Mouse (Mus musculus): ENCODE data around the gene Wdfy1. TPM values are rescaled to one million over a fixed set of nuclear protein-coding genes. Genes with fewer than 3 reads are reported as not detected.

The Wdfy1 gene
- 10 to 100 TPM; 11.7 to 16.7 TPM for total RNA-seq (2021)
- long read RNA-seq, experiment 1, full-length matches to known transcripts, result 21 of 23 reads
- long read RNA-seq, experiment 1, partial matches to known transcripts, result 0 of 23 reads
- long read RNA-seq, experiment 1, other reads (novel, unspliced or antisense), result 2 of 23 reads
- long read RNA-seq, experiment 2, full-length matches to known transcripts, result 5 of 10 reads
- long read RNA-seq, experiment 2, partial matches to known transcripts, result 0 of 10 reads
- long read RNA-seq, experiment 2, other reads (novel, unspliced or antisense), result 5 of 10 reads

DNA sequence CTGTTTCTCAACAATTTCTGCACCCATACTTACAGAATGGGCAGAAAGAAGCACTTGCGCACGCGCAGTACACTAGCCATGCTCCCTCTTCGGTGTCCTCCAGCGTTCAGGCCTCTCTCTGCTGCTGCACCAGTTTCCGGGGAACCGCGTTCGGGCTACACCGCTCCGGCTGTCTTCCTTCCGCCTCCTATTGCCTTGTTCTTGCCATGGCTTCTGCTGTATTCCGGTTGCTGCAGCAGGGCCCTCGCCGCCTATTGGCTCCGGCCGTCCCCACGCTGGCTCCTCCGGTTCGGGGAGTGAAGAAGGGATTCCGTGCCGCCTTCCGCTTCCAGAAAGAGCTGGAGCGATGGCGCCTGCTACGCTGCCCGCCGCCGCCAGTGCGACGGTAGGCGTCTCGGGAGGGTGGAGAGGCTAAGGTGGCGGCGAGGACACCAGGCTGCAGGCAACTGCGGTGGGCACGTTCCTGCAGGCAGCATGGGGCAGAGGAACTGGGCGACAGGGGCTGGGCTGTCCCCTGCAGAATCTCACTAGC, at the start of gene Wdfy1, which contains the start of gene Mrpl44:
TSS of gene Wdfy1 (minus strand) at position 217 of the 532 bp plus-strand sequence.
TSS of gene Mrpl44 (plus strand) at position 92 of the 532 bp plus-strand sequence.
- DNase-seq, result peak; percentile 97 to 100

DNA sequence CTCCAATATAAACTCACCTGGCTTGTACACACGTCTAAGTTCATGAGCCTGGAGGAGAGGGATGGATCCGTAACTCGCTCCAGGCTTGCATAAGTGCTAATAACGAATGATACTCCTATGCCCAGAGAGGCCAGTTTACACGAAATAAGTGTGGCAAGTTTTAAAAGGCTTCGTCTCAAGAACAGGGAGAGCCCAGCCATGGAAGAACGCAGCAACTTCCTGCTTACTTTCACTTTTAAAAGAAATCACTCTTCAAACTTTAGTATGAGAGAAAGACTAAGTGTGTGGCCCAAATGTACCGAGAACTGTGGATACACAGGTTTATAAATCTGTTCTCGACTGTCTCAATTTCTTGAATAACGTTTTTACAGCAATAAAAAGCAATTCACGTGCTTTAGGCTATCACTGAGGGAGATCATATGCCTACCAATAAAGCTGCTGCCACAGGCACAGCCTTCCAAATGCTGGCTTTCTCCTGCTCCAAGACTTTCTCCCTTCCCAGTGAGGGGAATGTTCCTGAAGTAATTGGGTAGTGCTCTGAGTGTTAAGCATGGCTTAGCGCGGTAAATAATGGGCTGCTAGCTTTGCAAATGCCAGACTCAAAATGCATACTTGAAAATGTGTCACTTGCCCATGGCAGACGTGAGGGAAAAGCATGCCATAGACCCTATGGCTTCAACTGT, 48.1 kb upstream of the Wdfy1 start:
- DNase-seq, result peak; percentile 13 to 34

DNA sequence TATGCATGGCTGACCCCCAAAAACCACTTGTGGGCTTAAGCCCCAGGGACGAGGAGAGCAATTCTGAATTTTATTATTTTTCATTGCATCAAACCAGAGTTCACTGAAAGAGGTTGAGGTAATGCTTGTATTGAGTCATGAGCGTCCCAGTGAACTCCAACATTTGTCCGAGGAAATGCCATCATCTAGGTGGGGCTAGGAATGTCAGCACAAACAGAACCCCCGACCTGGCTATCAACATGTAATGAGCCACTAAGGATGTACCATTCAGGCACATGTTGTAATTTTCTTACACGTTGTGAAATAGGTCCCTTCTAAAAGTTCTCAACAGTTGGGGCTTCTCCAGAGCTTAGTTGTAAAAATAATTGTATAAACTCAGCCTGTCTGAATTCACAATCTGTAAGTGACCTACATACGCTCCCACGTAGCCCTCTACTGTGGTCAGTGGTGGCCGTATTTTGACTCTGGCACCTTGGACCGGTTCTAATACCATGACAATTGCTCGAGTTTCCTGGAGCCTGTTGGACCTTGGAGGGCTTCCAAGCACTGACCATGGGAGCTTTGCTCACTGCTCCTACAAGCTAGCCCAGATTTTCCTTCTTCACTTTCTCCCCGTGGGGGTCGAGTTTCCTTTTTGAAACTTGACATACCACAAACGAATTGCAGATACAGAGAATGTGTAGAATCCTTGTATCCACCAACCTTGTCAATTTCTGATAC, 47.0 kb upstream of the Wdfy1 start:
- DNase-seq, result peak; percentile 79 to 80

DNA sequence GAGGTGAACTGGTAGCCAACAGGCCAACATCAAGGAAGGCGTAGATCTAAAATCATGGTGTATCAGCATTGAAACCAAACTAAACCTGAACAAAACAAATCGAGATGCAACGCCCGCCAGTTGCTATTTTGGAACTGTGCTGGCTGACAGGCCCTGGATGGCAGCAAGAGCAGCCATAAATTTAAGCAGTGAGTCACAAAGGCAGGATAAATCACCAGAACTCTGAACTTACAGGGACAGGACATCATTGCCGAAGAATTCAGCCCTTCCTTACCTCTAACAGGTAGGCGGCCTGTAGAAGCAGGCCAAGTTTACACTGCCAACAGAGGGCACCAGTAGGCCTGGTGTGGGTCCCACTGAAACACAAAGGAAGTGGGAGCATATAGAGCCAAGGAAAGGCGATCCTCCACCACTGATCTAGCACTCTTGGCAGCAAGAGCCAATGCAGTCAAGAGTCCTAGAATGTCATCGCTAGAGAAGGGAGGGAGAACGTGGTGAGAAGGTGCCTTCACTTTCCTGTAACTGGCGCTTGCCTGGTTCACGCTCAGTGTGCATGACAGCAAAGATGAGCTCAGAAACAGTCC, 43.4 kb upstream of the Wdfy1 start:
- peak in 1 of 2 experiments; percentile 8 for DNase-seq

DNA sequence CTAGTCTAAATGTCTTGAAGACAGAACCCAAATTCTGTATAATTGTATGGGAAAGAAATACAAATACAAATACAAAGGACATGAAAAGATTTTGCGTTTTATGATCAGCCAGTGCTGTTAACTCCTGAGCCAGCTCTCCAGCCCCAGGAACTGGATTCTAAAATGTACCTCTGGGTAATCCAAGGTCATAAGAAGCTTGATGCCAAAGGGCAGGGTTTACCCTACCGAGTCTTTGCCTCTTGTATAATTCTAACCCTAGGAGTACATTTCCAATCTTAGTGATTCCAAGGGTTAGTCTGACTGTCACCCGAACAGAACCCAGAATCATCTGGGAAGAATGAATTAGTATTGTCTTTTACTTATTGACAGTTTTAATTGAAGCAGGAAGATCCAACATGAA, 39.5 kb upstream of the Wdfy1 start:
- DNase-seq, result no peak

DNA sequence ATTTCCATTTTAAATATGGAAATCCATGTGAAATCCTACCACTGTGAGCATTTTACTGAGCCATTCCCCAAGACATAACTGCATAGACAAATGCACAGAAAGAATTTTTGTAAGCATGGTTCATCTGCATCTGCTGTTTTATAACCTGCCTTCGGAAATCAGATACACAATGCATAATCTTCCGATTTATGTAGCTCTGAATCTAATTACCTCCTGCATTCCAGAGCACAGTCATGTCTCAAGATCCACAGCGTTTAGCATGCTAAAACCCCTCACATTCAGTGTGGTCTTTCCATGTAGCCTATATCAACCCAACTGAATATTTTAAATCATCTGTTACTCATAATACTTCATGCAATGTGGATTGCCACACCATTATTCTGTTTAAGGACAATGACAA, 33.5 kb upstream of the Wdfy1 start:
- DNase-seq, result no peak

DNA sequence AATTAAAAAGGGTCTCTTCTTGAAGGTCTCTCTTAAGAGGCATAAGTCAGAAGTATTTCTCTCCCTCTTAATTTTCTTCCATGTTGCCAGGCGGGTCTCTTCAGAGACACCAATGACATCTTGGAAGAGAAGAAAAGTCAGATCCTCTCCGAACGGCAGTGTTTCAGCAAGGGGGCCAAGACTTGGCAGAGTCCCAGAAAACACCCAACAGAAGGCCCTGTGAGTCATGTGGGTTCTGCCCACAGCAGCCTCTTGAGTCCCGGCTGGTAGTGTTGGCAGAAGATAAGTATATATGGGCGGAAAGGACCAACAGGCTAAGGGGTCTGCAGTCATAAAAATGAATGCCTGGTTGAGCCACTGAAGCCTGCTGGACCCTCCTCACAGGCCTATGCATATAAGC, 30.9 kb upstream of the Wdfy1 start:
- DNase-seq, result no peak

DNA sequence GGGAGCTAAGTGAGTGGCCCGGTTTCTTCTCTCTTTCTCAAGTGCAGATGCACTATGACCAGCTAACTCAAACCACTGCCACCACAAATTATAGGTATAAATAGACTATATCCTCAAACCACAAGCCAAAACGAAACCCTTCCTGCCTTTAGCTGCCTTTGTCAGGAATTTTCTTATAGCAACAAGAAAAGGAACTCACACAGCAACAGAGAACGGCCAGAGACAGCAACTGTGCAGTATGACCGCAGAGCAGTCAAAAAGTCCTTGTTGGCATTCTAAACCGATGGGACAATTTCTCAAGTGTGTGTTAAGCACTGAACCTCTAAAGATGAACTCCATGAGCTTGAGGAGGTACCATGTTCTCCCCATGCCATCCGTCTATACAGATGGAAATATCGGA, 27.7 kb upstream of the Wdfy1 start:
- no peak for DNase-seq

DNA sequence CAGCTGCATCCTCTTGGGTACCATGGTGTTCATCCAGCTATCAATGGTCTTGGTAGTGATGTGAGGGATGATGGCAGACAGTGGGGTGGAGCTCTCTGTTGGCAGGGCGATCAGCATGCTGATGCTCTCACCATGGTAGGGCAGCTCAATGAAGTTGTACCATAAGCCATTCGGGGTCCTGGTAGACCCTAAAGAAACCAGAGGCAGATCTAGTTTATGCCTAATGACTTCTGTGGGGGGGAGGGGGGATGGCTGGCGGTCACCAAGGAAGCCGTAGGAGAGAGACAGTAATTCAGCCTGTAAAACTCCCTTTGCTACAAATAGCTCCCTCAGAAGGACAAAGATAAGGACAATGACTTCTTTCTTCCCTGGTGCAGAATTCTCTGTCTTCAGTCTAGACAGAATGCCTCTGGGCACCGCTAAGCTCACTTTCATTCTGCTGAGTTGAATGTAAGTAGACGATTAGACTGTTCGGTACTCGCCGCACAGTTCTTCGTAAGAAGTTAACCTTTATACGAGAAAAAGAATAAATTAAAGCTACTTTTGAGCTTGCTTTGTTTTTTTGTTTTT, 27.0 kb upstream of the Wdfy1 start:
- no peak for DNase-seq

DNA sequence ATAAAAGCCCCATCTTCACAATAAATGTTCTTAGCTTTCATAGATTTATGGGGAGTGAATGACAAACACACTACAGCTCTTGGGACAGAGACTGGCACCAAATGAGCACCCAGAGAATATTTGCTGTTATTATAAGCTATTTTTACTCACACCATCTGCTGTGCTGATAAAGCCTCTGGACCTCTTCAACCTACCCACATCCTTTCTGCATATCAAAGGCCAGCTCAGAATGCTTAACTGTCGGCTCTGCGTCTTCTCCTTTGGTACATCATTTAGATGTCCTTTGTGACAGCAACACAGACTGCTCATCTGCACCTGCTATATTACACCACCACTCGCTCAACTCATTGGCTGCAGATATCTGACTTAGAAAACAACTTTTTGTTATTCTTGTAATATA, 21.1 kb upstream of the Wdfy1 start:
- DNase-seq, result no peak

DNA sequence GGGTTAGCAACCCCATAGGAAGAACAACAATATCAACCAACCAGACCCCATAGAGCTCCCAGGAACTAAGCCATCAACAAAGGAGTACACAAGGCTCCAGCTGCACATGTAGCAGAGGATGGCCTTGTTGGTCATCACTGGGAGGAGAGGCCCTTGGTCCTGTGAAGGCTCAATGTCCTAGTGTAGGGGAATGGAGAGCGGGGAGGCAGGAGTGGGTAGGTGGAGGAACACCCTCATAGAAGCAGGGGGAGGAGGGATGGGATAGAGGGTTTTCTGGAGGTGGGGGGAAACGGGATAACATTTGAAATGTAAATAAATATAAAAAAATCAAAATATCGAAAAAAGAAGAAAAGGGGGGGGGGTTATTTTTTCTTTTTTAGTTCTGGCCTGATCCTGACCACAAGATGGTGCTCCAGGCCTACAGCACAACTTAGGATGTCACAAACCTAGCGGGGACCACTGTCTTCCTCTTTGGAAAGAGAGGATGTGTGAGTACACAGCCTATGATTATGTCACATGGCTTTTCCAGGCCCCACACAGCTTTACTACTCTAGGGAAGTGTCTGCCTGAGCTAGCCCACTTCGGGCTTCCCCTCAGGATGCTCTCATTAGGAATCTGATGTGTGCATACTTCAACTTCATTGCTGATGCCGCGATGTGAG, 10.5 kb upstream of the Wdfy1 start:
- peak in 1 of 2 experiments; percentile 35 for DNase-seq

DNA sequence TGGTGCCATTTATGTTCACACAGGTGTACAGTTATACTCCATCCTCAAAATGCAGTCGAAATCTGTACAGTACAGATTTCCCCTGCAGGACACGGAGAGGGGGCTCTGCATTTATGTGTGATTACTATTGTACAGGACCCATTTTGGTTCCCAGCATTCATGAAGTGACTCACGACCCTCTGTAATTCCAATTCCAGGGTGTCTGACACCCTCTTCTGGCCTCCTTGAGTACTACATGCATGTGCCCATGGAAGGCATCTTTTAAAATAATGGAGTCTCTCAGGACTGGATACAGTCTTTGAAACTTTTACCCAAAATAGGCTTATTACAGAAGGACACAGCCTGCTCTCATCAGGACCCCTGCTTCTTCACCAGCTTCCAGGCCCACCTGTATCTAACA, 6.5 kb upstream of the Wdfy1 start:
- peak in 1 of 2 experiments; percentile 13 for DNase-seq

DNA sequence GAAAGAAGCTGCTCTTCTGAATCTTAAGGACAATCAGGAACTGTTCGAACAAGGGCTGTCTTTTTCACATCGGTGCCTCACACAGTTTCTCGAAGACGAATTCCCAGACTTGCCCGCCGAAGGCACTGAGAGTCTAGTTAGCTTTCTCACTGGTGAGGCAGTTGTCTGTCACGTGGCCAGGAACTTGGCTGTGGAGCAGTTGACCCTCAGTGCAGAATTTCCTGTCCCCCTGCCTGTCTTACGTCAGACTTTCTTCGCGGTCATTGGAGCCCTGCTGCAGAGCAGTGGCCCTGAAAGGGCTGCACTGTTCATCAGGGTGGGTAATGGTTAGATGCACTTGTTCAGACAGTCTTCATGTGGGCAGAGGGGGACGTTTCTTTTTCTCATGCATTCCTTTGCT, 2.1 kb upstream of the Wdfy1 start:
- DNase-seq, result no peak

DNA sequence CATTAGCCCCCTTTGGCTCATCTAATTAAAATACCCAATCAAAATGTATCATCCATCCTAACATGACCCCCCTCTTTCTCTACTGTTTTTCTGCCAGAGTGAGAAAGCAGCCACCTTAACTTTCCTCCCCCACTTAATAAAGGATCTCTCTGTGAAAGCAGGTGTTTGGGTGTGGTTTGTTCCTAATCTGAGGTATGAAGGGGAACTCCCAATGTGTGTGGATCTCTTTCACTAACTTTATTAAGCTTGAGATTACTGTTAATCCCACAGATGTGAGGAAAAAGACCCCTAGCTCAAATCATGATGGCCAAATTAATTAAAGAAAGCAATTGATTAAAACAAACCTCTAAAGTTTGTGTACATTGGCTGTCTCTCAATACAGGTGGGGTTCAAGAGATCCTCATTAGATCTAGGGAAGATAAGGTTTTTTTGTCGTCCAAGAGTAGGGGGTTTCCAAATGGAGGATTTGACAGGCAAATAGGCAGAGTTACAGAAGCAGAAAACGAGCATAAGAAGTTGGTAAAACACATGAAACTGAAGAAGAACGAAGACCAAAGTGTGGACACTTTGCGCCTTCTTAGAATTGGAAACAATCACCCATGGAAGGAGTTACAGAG, 1.7 kb downstream of the Wdfy1 start:
- DNase-seq, result no peak

DNA sequence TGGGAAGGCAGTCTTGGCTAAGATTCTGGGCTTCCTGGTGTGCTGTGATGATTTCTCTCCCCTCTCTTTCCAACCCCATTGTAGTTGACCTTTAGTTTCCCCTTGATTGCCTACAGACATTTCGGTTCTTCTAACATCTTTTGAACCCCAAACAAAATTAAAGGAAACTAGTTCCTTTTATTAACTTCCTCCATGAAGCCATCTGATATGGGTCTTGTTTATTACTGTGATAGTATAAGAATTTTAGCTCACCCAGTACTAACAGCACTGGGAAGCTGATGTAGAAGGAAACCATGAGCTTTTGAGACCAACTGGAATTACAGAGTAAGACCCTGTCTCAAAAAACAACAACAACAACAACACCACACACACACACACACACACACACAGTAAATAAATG, 7.7 kb downstream of the Wdfy1 start:
- no peak for DNase-seq

DNA sequence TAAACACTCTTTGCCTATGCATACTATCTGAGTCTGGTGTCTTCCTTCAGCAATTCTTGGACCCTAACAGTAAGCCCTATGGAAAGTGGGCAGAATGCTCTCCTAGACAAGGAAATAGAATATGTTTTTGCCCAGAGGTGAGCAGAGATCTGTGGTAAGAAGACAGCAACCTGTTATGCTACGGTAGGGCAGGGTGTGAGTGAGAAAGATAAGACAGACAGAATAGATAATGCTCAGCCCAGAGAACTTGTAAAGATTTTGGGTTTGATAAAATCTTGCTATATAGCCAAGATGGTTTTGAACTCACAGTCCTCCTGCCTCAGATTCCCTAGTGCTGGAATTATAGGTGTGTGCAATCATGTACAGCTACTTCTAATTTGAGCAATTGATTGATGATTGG, 11.5 kb downstream of the Wdfy1 start:
- DNase-seq, result no peak

DNA sequence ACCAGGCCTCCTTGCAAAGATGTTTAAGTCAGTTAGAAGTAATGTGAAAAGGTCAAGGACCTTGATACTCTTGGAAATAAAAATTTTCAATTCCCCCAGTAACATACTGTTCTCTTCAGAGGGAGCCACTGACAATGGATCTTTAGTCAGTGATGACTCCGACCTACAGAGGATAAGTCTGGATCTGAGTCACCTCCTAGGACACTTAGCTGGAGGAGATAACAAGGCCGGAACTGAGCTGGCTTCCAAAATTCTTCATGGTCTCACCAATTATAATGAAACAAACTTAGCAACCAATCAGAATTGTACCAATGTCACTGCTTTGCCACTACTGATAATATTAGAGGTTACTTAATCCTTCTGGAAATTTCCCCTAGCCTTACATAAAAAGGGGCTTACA, 11.9 kb downstream of the Wdfy1 start:
- DNase-seq, result no peak

DNA sequence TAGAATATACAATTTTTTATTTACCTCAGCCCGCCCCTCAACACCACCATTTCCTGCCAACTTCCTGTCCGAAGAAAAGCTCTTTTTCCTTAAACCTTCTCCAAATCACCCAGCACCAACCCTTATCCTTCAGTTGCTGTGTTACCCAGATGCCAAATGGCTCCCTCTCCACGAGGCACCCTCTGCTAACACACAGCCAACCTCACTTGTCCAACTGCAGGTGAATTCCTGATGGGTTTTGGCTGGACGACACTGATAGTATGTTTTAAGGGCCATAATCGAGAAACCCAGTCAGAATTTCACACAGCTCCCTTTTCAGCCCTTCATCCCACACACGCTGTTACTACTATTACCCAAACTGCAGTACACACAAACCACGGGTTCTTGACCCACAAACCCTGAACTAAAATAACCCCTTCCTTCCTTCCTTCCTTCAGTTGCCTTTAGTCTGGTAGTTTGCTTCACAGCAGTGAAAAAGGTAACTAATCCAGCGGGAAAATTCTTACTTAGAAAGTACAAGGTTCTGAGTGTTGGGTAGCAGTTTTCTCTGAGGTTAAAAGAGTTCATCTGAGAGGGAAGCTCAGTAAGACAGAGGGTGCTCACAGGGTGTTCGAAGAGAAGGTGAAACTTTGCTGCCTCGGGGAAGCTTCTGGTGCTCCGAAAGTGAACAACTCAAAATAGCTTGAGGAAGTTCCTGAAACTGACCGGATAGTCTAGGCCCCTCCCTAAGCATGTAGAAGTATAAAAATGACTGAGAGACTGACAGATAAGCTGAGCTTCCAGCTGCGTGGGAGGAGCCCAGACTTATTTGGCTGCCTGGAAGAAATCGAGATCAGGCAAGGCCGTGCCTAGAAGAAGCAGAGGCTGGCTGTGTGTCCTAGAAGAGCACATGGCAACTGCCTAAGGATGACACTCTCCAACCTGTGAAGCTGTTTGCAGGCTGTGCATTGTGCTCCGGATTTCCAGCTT, 13.4 kb downstream of the Wdfy1 start:
- DNase-seq, result no peak

DNA sequence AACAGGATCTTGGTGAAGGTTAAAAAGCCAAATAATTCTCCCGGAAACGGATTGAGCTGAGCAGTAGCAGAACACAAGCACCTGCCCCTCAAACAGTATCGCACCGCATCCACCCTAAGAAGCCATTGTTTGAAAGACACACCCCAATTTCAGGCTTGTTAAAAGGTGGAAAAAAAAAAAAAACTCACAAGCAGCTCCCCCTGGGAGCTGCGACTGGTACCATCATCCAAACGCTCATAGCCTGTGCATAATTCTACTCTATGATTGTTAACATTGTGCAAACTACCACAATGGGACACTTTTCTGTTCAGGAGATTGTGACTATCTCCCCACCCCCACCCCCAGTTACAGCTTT, 14.0 kb downstream of the Wdfy1 start:
- DNase-seq, result no peak

Measured in heart, adult 18-20 months (tissue).